Mouse (Mus musculus) ES-E14 (cell line): ENCODE data around the gene Pifo. TPM values are rescaled to one million over a fixed set of nuclear protein-coding genes. Genes with fewer than 3 reads are reported as not detected.

Experiments
- DNase-seq: peaks from one replicate; pipeline ENCODE4 v3.0.0-alpha.2; 2013; ENCODE audit warnings: low read depth, low spot score
- H3K27ac ChIP-seq: 2 replicates; pipeline ENCODE4 v1.5.1; 2012; ENCODE audit warnings: low read depth, mild to moderate bottlenecking, low read length, moderate library complexity, mixed read lengths; ENCODE audit not compliant: poor library complexity, insufficient read depth, severe bottlenecking
- H3K36me3 ChIP-seq: 2 replicates; pipeline ENCODE4 v1.6.1; 2012; ENCODE audit warnings: mild to moderate bottlenecking, low read length, moderate library complexity, mixed read lengths; ENCODE audit not compliant: control insufficient read depth, poor library complexity, insufficient read depth, severe bottlenecking
- H3K4me1 ChIP-seq, 2 experiments: fragments of 150-350 bp in 1 of 2; sonication (generic) in 1 of 2; 2 replicates each; pipeline ENCODE4 v1.6.1; 2012; ENCODE audit warnings: low read length in 2 of 2, mild to moderate bottlenecking in 1 of 2, mixed read lengths in 1 of 2; ENCODE audit not compliant: control insufficient read depth in 2 of 2, insufficient read depth in 2 of 2, poor library complexity in 1 of 2
- H3K4me3 ChIP-seq, 2 experiments: fragments of 150-350 bp in 1 of 2; sonication (generic) in 1 of 2; 2 replicates each; pipeline ENCODE4 v1.5.1; 2012; ENCODE audit warnings: low read length in 2 of 2, low read depth in 1 of 2, mild to moderate bottlenecking in 1 of 2, mixed read lengths in 1 of 2; ENCODE audit not compliant: insufficient read depth in 1 of 2, poor library complexity in 1 of 2, severe bottlenecking in 1 of 2
- H3K9ac ChIP-seq: 2 replicates; pipeline ENCODE4 v1.6.1; 2012; ENCODE audit warnings: low read depth, mild to moderate bottlenecking, low read length, mixed read lengths; ENCODE audit not compliant: poor library complexity, insufficient read depth, severe bottlenecking
- H3K9me3 ChIP-seq: fragments of 150-350 bp; sonication (generic); 2 replicates; pipeline ENCODE4 v1.6.1; 2012; ENCODE audit warnings: low read depth, mild to moderate bottlenecking, low read length; ENCODE audit not compliant: control insufficient read depth, insufficient read depth
- CHD2 ChIP-seq: IDR thresholded peaks from 2 replicates; pipeline ENCODE4 v1.6.1; 2014; ENCODE audit warnings: mild to moderate bottlenecking, low read depth, low read length, inconsistent platforms
- HCFC1 ChIP-seq: IDR thresholded peaks from 2 replicates; pipeline ENCODE4 v1.6.1; 2012; ENCODE audit warnings: low read length, inconsistent platforms, borderline replicate concordance; ENCODE audit not compliant: insufficient read depth
- MAFK ChIP-seq: IDR thresholded peaks from 2 replicates; pipeline ENCODE4 v1.6.1; 2014; ENCODE audit warnings: mild to moderate bottlenecking, low read depth, low read length, inconsistent platforms; ENCODE audit not compliant: insufficient read depth
- ZC3H11A ChIP-seq: IDR thresholded peaks from 2 replicates; pipeline ENCODE4 v1.6.1; 2012; ENCODE audit warnings: low read depth, mild to moderate bottlenecking, inconsistent platforms, low read length, borderline replicate concordance
- ZNF384 ChIP-seq: IDR thresholded peaks from 2 replicates; pipeline ENCODE4 v1.6.1; 2012; ENCODE audit warnings: low read depth, low read length, inconsistent platforms
- in situ Hi-C, 2 experiments: fragments of 600-800 bp; cut with MboI; formaldehyde crosslinking; loops; one replicate each; pipeline ENCODE4 v1.15.1; 2025; ENCODE audit warnings: low sequenced_read_pairs in 2 of 2, inconsistent platforms in 1 of 2; ENCODE audit not compliant: unreplicated experiment in 2 of 2
- total RNA-seq: library from RNA; depleted of rRNA; stranded (reverse); fragments of 300-350 nt; gene quantifications from 2 replicates; pipeline ENCODE4 v1.2.3, GENCODE M21; 2012

Pifo gene
- total RNA-seq, 1 experiment: 0.80 TPM

GRCm38 (mm10) chr3:105974174-105974573 lies 40.3 kb downstream of the Pifo start:
- in situ Hi-C loops: no loop called here
- H3K27ac ChIP-seq: no peak overlapping the region
- no peak for TF ChIP-seq MAFK
- no peak for TF ChIP-seq ZNF384
- no peak for TF ChIP-seq HCFC1
- no peak for TF ChIP-seq CHD2
- TF ChIP-seq ZC3H11A: no peak
- no peak overlapping the region for H3K4me3 ChIP-seq
- no peaks in the 10 kb centered on the region for H3K9me3 ChIP-seq
- H3K36me3 ChIP-seq: peaks cover 3% of the 10 kb centered on the region; the same call in 1 of the 2 replicates
- H3K9ac ChIP-seq: no peak overlapping the region
- no peak for DNase-seq
- no peaks in the 10 kb centered on the region for H3K4me1 ChIP-seq

DNA sequence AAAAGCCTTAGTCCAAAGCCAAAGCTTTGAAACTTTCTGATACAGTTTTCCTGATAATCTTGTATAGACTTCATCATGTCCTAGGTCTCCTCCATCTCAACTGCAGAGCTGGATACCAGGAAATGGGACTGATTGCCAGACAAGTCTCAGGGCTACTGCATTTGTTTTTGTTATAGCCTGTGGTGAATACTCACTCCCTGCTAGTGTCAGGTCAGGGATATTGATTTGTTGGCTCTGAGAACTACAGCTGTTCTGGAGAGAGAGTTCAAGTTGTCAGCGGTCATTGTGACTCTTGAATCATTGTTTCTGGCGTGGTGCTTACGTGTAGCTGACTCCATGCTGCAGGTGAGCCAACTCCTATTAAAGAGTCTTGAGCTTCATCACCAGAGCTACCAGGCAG lies 41.0 kb downstream of the Pifo start, which contains the start of gene Ovgp1:
TSS of gene Ovgp1 (plus strand) at position 301 of the 400 bp plus-strand sequence.
- no peak for DNase-seq
- in situ Hi-C loops: no loop called here
- no peak within 1 kb of the TSS for H3K27ac ChIP-seq
- peaks cover 7% of the 10 kb centered on the region for H3K36me3 ChIP-seq
- H3K4me1 ChIP-seq: no peaks in the 10 kb centered on the region
- no peaks in the 10 kb centered on the region for H3K9me3 ChIP-seq
- no peak within 1 kb of the TSS for H3K9ac ChIP-seq
- no peak within 1 kb of the TSS for H3K4me3 ChIP-seq
- no peak for TF ChIP-seq ZNF384
- no peak for TF ChIP-seq ZC3H11A
- no peak for TF ChIP-seq HCFC1
- TF ChIP-seq MAFK: no peak
- no peak for TF ChIP-seq CHD2

DNA sequence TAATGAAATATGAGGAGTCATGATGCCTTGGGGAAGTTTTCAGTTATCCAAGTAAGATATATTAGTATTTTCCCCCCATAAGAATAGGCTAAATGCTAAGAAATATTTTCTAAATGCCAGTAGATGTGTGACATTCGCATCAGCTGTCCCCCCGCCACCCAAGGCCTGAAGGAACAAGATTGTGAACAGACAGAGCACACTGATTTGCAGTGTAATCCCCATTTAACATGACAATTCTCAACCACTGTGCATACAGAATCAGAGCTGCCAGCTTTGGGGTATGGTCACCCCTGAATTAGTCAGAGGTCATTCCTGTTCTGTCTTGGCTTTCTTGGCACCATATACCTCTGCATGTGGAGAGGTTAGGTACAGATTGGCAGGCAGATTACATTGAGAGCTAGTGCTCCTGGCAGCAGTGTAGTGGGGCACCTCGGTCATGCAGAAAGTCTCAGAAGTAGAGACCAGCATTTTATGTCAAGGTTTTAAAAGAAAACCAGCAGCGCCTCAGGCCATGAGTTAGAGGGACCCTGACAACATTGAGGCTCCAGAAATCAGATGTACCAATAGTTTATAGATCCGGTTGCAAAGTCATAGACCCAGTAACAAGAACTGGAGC lies 42.5 kb downstream of the Pifo start:
- peaks cover 17% of the 10 kb centered on the region for H3K36me3 ChIP-seq
- DNase-seq: no peak
- TF ChIP-seq MAFK: no peak
- no peak for TF ChIP-seq ZNF384
- TF ChIP-seq HCFC1: no peak
- no peak for TF ChIP-seq ZC3H11A
- TF ChIP-seq CHD2: no peak
- H3K4me1 ChIP-seq: no peaks in the 10 kb centered on the region
- no peak overlapping the region for H3K4me3 ChIP-seq
- H3K9ac ChIP-seq: no peak overlapping the region
- no peaks in the 10 kb centered on the region for H3K9me3 ChIP-seq
- no peak overlapping the region for H3K27ac ChIP-seq
- in situ Hi-C loops: no loop called here

DNA sequence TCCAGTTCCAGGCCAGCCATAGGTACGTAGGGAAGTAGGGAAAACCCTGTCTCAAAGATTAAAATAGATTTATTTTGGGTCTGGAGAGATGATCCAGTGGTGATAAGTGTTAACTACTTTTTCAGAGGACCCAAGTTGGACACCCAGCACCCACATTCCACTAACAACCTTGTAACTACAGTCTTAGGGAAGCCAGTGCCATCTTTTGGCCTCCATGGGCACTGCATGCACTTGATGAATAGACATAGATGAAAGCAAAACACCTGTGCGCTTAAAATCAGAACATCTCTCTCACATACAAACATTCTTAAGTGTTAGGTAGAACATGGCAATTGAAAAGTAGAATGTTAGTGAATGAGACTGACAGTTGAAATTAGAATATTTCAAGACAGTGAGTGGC lies 53.7 kb downstream of the Pifo start:
- Histone ChIP-seq H3K4me1 (peaks cover 0 to 6% of the 10 kb centered on the region in 2 experiments; a peak in 1 of 4 replicates), H3K9ac (peak overlapping the region; percentile 100; the same call in 1 of the 2 replicates), H3K4me3 (peak overlapping the region; percentile 95 to 99), H3K27ac (no peak overlapping the region), H3K9me3 (no peaks in the 10 kb centered on the region), H3K36me3 (peaks cover 41% of the 10 kb centered on the region)
- DNase-seq: peak; percentile 30
- in situ Hi-C loops: no loop called here
- TF ChIP-seq CHD2 (no peak), HCFC1 (no peak), ZC3H11A (no peak), MAFK (no peak), ZNF384 (no peak)
